Mouse (Mus musculus): ENCODE data around the gene Magel2. TPM values are rescaled to one million over a fixed set of nuclear protein-coding genes. Genes with fewer than 3 reads are reported as not detected.

The Magel2 gene
- polyA plus RNA-seq, 1 experiment from 2014 or later, result 9.9 TPM

DNA sequence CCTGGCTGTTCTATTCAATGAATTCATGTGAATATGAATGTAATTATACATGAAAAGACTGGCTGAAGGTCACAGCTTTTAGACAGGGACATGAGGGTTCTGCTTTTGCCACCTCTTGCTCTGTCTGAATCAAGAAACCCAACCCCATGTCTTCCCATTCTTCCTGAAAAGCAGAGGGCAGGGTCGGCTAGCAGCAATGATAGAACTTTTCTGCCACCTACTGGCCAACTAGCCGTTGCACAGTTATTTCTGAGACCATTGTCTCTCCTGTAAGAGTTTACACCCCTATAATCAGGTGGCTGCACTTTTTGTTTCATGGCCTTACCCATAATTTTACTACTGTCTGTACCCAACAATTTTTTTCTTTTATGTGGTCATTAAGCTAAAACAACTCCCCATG lies 5.6 kb downstream of the Magel2 start:
- 14% methylated on average over 2 of the region's 2 CpGs for WGBS
- H3K27me3 ChIP-seq, result no peaks in the 10 kb centered on the region
- H3K9me3 ChIP-seq, result peaks cover 15% of the 10 kb centered on the region; the same call in 1 of the 2 replicates
- no peak overlapping the region for H3K4me3 ChIP-seq
- H3K4me2 ChIP-seq, result no peak overlapping the region
- no peak overlapping the region for H3K27ac ChIP-seq (replicated peaks)
- no peak overlapping the region for H3K9ac ChIP-seq
- peaks cover 15% of the 10 kb centered on the region for H3K4me1 ChIP-seq (replicated peaks)
- peak; percentile 62 for ATAC-seq (ENCODE audit: low read depth)
- H3K36me3 ChIP-seq, result no peaks in the 10 kb centered on the region

DNA sequence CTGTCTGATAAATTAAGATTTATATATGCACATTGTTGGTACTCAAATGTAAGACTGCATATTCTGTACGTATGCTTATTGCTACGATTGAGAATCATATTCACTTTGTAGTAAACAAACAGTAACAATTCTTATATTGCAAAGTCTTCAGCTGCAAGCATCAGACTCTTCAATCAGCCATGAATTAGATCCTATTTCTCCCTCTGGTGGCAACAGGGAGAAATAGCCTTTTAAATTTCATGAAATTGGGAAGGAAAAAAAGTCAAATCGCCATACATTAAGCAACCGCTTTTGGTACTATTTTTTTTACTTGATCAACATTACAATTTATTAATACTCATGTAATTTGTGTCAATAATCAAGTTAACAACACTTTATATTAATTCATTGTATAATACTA lies 11.5 kb downstream of the Magel2 start:
- H3K4me3 ChIP-seq, result no peak overlapping the region
- H3K9ac ChIP-seq, result no peak overlapping the region
- H3K27ac ChIP-seq (replicated peaks), result no peak overlapping the region
- no peak overlapping the region for H3K4me2 ChIP-seq
- 52% methylated on average over 4 of the region's 4 CpGs for WGBS
- H3K36me3 ChIP-seq, result no peaks in the 10 kb centered on the region
- no peak for ATAC-seq (ENCODE audit: low read depth)
- no peaks in the 10 kb centered on the region for H3K4me1 ChIP-seq (replicated peaks)
- no peaks in the 10 kb centered on the region for H3K27me3 ChIP-seq
- no peaks in the 10 kb centered on the region for H3K9me3 ChIP-seq

DNA sequence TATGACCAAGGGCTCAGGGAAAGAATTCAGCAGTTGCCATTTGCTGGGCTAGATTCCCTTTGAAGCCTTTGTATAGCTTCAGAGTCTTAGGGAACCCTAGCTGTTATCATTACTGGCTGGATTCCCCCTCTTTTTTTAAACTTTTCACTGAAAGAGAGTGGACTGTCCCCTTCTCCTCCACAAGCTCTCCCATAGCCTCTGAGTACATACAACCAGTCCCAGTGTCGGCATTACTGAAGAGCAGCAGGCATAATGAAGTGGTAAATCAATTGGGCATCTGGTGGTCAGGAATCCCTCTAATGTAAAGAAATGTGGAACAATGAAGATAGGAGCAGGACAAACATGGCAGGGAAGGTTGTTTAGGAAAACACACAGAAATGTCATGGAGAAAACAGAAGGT lies 15.4 kb downstream of the Magel2 start:
- Histone ChIP-seq H3K4me3 (no peak overlapping the region), H3K36me3 (no peaks in the 10 kb centered on the region), H3K9me3 (no peaks in the 10 kb centered on the region), H3K27ac (replicated peaks) (no peak overlapping the region), H3K4me2 (no peak overlapping the region), H3K4me1 (replicated peaks) (no peaks in the 10 kb centered on the region), H3K9ac (no peak overlapping the region), H3K27me3 (no peaks in the 10 kb centered on the region)
- WGBS, result 31% methylated on average over 1 of the region's 1 CpGs
- ATAC-seq (ENCODE audit: low read depth), result no peak

DNA sequence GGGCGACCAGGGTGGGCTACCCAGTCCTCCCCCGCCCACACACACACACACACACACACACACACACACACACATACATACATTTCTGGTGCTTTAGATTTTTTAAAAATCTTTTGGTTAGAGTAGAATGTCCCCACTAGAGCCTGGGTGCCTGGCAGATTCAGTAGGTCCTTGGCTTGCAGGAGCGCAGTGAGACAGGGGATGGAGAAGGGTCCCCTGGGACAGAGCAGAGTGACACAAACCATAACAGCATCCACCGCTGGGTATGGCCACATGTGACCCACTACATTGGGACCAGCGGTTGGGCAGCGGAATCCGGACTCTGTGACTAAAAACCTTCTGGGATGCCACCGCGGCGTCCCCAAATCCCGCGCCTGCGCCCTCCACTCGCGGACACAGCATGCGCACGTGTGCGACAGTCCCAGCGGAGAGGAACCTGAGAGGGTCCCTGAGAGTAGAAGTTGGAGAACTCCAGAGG lies 29.8 kb downstream of the Magel2 start:
- Histone ChIP-seq H3K27me3 (no peaks in the 10 kb centered on the region), H3K4me3 (peak overlapping the region; percentile 28), H3K9ac (peak overlapping the region; percentile 48; the same call in 1 of the 2 replicates), H3K4me1 (replicated peaks) (no peaks in the 10 kb centered on the region; the same call in 1 of the 2 replicates), H3K4me2 (peak overlapping the region; percentile 52), H3K9me3 (no peaks in the 10 kb centered on the region; the same call in 1 of the 2 replicates), H3K27ac (replicated peaks) (no peak overlapping the region), H3K36me3 (no peaks in the 10 kb centered on the region)
- 39% methylated on average over 19 of the region's 19 CpGs for WGBS
- peak; percentile 56; the same call in 1 of the 2 replicates for ATAC-seq (ENCODE audit: low read depth)

DNA sequence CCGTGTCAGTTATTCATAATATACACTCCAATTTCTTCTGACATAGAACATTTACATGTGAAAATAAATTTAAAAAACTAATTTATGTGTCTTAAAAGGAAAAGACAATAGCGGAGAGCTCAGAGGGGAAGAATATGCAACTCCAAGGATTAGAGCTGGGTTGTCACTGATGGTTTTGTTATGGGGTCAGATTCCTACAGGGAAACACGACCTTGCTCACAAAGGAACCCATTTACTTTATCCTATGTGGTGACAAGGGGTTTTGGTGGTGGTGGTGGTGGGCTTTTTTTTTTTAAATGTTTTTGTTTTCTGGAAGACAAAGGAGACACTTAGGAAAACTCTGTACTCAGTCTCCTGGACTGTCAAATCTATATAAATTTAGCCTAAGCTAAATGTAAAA lies 31.0 kb downstream of the Magel2 start:
- H3K4me3 ChIP-seq, result no peak overlapping the region
- H3K4me2 ChIP-seq, result no peak overlapping the region
- peaks cover 3% of the 10 kb centered on the region; the same call in 1 of the 2 replicates for H3K9me3 ChIP-seq
- no peak overlapping the region for H3K27ac ChIP-seq (replicated peaks)
- H3K27me3 ChIP-seq, result no peaks in the 10 kb centered on the region
- no peaks in the 10 kb centered on the region; the same call in 1 of the 2 replicates for H3K4me1 ChIP-seq (replicated peaks)
- 33% methylated on average over 3 of the region's 3 CpGs for WGBS
- H3K36me3 ChIP-seq, result no peaks in the 10 kb centered on the region
- H3K9ac ChIP-seq, result no peak overlapping the region
- ATAC-seq (ENCODE audit: low read depth), result no peak

DNA sequence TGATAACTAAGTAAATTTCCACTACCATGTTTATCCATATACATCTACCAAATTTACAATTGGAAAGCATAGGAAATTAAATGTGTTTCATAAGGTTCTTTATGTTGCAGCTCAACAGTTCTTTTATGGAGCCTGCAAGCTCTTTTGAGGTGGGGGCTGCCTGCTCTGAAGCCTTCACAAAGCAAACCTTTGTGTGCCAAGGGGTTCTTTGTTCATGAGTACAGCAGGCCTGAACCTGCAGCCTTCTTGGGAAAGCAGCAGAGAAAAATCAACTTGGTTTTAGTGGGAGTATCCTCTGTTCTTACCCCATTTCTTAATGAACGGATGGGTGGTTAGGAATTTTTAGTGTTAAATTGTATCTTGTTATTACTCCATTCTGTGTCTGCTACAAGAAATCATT lies 38.4 kb downstream of the Magel2 start:
- peaks cover 14% of the 10 kb centered on the region; the same call in 1 of the 2 replicates for H3K4me1 ChIP-seq (replicated peaks)
- H3K36me3 ChIP-seq, result no peaks in the 10 kb centered on the region
- H3K27me3 ChIP-seq, result no peaks in the 10 kb centered on the region
- ATAC-seq (ENCODE audit: low read depth), result no peak
- H3K9ac ChIP-seq, result no peak overlapping the region
- H3K4me2 ChIP-seq, result no peak overlapping the region
- H3K4me3 ChIP-seq, result no peak overlapping the region
- WGBS, result 37% methylated on average over 1 of the region's 1 CpGs
- peak overlapping the region; percentile 52; the same call in 1 of the 2 replicates for H3K27ac ChIP-seq (replicated peaks)
- 0 out of 2 replicates have a peak, but pooled peaks cover 11% of the 10 kb centered on the region for H3K9me3 ChIP-seq

DNA sequence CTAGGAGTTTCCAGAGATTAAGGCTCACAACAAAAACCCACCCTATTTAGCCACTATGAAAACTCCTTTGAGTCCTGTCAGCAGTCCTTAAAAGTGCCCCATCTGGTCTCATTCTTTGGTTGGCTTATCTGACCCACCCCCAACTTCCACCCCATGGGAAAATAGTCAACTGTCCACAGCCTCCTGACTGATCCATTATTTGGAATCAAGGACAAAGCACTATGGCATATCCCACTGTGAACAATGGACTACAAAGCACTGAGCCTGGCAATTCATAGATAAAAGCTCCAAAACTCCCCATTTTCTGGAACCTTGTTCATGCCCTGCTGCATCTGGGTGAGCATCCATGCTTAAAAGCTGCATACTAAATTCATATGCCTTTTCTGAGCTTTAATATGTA lies 39.4 kb downstream of the Magel2 start:
- H3K27ac ChIP-seq (replicated peaks), result peak overlapping the region; percentile 46
- no peaks in the 10 kb centered on the region for H3K36me3 ChIP-seq
- H3K4me2 ChIP-seq, result peak overlapping the region; percentile 26
- peaks cover 14% of the 10 kb centered on the region; the same call in 1 of the 2 replicates for H3K4me1 ChIP-seq (replicated peaks)
- no peaks in the 10 kb centered on the region for H3K27me3 ChIP-seq
- H3K9ac ChIP-seq, result no peak overlapping the region; the same call in 1 of the 2 replicates
- no peak for ATAC-seq (ENCODE audit: low read depth)
- no peak overlapping the region for H3K4me3 ChIP-seq
- 0 out of 2 replicates have a peak, but pooled peaks cover 11% of the 10 kb centered on the region for H3K9me3 ChIP-seq

DNA sequence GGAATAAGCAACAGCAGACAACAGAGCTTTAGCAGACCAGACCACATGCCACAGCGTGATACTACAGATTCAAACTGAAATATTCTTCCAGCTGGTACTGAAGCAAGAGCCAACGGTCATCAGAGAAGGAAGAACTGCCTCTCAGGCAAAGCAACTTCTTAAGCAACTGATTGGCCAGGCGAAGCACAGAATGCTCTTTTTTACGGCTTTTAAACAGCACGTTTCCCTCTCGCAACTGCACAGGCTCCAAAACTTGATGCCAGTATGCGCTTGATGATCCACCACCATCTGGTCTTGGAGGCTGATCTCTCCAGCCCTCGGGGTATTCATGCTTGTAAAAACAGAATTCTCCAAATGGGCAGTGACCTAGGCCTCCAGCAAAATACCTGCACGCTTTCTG lies 41.5 kb downstream of the Magel2 start:
- WGBS, result 60% methylated on average over 9 of the region's 9 CpGs
- H3K4me3 ChIP-seq, result peak overlapping the region; percentile 76
- peaks cover 14% of the 10 kb centered on the region; the same call in 1 of the 2 replicates for H3K4me1 ChIP-seq (replicated peaks)
- H3K9me3 ChIP-seq, result 0 out of 2 replicates have a peak, but pooled peaks cover 8% of the 10 kb centered on the region
- H3K36me3 ChIP-seq, result no peaks in the 10 kb centered on the region
- H3K4me2 ChIP-seq, result peak overlapping the region; percentile 78
- ATAC-seq (ENCODE audit: low read depth), result no peak
- peak overlapping the region; percentile 92 for H3K27ac ChIP-seq (replicated peaks)
- no peaks in the 10 kb centered on the region for H3K27me3 ChIP-seq
- H3K9ac ChIP-seq, result peak overlapping the region; percentile 89

DNA sequence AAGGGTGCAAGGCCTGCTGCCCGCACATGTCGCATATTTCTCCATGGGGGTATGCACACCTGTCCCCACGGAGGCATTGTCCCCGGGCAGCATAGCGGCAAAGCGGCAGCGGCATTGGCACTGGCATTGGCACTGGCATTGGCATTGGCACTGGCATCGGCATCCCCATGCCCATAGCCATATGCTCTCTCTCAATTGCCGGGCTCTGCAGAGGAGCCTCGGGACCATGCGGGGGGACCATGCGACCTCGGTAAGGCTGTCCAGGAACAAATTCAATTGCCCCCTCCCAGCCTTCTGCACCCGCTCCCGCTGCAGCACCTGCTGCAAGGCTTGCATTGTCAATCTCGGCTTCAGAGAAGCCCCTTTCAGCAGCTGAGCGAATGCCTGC lies 42.3 kb downstream of the Magel2 start:
- peak; percentile 66 for ATAC-seq (ENCODE audit: low read depth)
- Histone ChIP-seq H3K36me3 (no peaks in the 10 kb centered on the region), H3K4me2 (peak overlapping the region; percentile 78), H3K27ac (replicated peaks) (peak overlapping the region; percentile 92), H3K9ac (peak overlapping the region; percentile 89), H3K9me3 (0 out of 2 replicates have a peak, but pooled peaks cover 8% of the 10 kb centered on the region), H3K4me3 (peak overlapping the region; percentile 76), H3K4me1 (replicated peaks) (peaks cover 14% of the 10 kb centered on the region; the same call in 1 of the 2 replicates), H3K27me3 (no peaks in the 10 kb centered on the region)
- 46% methylated on average over 17 of the region's 17 CpGs for WGBS

DNA sequence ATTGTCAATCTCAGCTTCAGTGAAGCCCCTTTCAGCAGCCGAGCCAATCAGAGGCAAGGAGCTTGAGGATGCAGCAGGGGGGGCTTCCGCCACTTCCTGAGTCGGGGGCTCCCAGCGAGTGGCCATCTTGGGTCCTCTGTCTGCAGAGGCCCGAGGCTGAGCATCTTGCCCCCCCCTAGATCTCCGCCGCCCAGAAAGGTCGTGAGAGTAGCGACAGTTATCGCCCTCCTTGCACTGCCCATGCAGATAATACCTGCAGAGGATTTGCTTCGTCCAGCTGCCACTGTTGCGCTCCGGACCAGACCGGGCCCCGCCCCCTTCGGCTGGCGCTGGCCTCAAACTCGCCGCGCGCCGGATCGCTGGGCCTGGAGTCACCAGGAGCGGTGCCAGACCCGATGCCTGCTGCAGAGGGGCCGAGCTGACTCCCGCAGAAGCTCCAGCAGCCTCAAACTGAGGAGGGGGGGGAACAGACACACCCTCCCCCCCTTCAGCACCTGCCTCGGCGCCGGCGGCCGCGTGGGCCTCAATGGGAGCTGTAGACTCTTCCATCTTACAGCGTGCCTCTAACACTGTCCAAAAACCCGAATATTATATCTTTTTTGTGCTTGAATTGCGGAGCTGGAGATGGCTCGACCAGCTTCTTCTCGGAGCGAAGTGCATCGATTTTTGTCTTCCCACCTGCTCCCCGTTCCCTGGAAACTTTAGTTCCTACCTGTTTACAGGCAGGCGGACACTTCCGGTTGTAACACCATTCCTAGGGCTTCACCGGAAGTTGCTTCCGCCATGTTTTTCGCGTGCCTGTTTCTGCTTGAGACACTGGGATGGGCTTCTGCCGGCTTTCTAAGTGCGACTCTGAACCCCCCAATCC lies 42.9 kb downstream of the Magel2 start, which contains the start of gene Mkrn3:
Gene Mkrn3 (minus strand): TSS at position 647 of the 868 bp plus-strand sequence.
- 0 out of 2 replicates have a peak, but pooled peaks cover 8% of the 10 kb centered on the region for H3K9me3 ChIP-seq
- H3K4me1 ChIP-seq (replicated peaks), result peaks cover 14% of the 10 kb centered on the region; the same call in 1 of the 2 replicates
- peak within 1 kb of the TSS; percentile 76 for H3K4me3 ChIP-seq
- H3K36me3 ChIP-seq, result no peaks in the 10 kb centered on the region
- H3K9ac ChIP-seq, result peak within 1 kb of the TSS; percentile 89
- 27% methylated on average over 49 of the region's 49 CpGs for WGBS
- no peaks in the 10 kb centered on the region for H3K27me3 ChIP-seq
- H3K4me2 ChIP-seq, result peak within 1 kb of the TSS; percentile 78
- H3K27ac ChIP-seq (replicated peaks), result peak within 1 kb of the TSS; percentile 92
- ATAC-seq (ENCODE audit: low read depth), result peak; percentile 95

DNA sequence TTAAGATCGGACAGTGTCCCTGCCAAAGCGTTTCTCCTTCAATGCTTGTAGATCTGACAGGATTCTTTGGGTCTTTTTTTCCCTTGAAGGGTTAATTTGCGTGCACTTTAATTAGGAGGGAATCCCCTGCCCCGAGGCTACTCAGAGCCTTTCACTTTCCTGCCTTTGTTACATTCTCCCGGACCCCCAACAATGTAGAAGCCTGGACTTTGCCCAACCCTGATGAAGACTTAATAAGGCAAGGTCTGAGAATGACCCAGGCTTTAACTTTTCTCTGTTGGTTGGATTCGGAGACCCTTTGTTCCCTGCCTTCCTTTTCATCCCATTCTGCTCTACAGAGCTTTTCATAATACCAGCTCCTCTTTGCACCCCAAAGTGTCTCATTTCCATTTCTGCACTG lies 43.8 kb downstream of the Magel2 start:
- no peaks in the 10 kb centered on the region for H3K36me3 ChIP-seq
- WGBS, result 50% methylated on average over 6 of the region's 6 CpGs
- peak overlapping the region; percentile 76 for H3K4me3 ChIP-seq
- peak overlapping the region; percentile 86 for H3K27ac ChIP-seq (replicated peaks)
- H3K9ac ChIP-seq, result peak overlapping the region; percentile 67
- 0 out of 2 replicates have a peak, but pooled peaks have one; percentile 20 for ATAC-seq (ENCODE audit: low read depth)
- H3K27me3 ChIP-seq, result no peaks in the 10 kb centered on the region
- H3K4me1 ChIP-seq (replicated peaks), result peaks cover 14% of the 10 kb centered on the region; the same call in 1 of the 2 replicates
- 0 out of 2 replicates have a peak, but pooled peaks cover 8% of the 10 kb centered on the region for H3K9me3 ChIP-seq
- peak overlapping the region; percentile 47 for H3K4me2 ChIP-seq

DNA sequence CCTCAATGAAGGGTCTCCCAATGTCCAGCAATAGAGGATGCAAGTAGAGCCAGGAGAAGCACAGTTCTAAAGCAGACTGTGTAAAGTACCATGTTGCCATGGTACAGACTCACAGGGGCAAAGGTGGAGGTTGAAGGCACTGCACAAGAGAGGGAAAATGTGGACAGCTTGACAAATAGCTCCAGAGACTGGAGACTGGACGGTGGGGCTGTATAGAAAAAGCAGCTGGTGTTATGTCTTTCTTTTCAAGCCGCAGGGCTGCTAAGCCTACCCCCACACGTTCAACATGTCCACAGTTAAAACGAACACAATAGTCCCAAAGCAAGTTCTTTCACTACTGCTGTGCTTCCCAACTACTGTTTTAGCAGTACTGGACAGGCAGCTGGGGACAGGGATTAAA lies 46.4 kb downstream of the Magel2 start:
- Histone ChIP-seq H3K4me1 (replicated peaks) (0 out of 2 replicates have a peak, but pooled peaks cover 3% of the 10 kb centered on the region), H3K9me3 (0 out of 2 replicates have a peak, but pooled peaks cover 11% of the 10 kb centered on the region), H3K27ac (replicated peaks) (peak overlapping the region; percentile 28; the same call in 1 of the 2 replicates), H3K36me3 (no peaks in the 10 kb centered on the region), H3K27me3 (no peaks in the 10 kb centered on the region), H3K9ac (peak overlapping the region; percentile 41; the same call in 1 of the 2 replicates), H3K4me2 (peak overlapping the region; percentile 26; the same call in 1 of the 2 replicates), H3K4me3 (no peak overlapping the region)
- WGBS, result 20% methylated on average over 4 of the region's 4 CpGs
- ATAC-seq (ENCODE audit: low read depth), result no peak
